Mouse (Mus musculus) bone marrow macrophage, adult 2 months (primary cell): ENCODE results near the gene Dll4.

ENCODE experiments used
- CTCF ChIP-seq: IDR thresholded peaks from 2 replicates; pipeline ENCODE4 v1.5.1; 2012; ENCODE audit warnings: low read depth, mild to moderate bottlenecking, low read length, moderate library complexity
- POLR2A ChIP-seq: IDR thresholded peaks from 2 replicates; pipeline ENCODE4 v1.6.1; 2012; ENCODE audit warnings: mild to moderate bottlenecking, low read depth, low read length, borderline replicate concordance

GRCm38 (mm10) chr2:119334964-119335525 is 9.5 kb downstream of the Dll4 start:
- TF ChIP-seq POLR2A, result no peak
- TF ChIP-seq CTCF, result no peak
